Mouse (Mus musculus): Measurements from ENCODE around the gene Gja8.

Gene Gja8

DNA sequence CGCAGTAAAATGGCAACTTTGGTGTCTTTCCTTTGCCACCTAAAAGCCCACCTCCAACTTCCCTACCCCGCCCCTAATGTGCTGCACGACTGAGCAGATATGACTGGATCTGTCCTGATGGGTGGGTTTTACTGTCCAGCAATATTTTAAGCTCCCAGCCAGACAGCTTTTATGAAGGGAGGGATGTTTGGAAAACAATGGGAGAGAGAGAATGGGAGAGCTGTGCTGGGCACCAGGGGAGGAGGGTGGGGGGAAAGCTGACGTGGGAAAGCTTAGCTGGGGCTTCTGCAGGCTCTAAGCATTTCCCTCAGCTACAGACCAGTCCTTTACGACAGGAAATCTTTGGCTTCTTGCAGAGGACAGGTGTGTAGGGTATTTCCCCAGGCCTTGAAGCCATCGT is at the start of gene Gja8:
Gene Gja8 (minus strand): TSS at position 101 of the 400 bp plus-strand sequence.
- no peak for DNase-seq (ENCODE audit: low read depth, low spot score)

- DNase-seq (ENCODE audit: low read depth, low spot score) = no peak
Measured at GRCm38 (mm10) chr3:96974467-96974866, 48.6 kb upstream of the Gja8 start.

DNA sequence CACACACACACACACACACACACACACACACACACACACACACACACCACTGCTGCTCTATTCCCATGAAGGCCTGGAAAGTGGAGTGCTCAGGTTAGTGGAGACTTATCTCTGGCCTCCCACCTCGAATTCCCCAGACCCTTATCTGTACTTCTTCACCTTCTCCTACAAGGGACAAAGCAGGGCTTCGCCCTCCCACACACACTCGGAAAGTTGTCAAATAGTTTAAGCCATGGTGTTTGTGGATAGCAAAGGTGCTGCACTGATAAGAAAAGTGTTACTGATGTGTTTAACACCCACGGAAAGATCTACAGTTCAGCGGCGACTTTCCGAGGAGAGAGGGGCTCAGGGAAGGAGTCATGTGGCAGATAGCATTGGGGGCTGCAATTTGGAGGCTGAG is 45.2 kb upstream of the Gja8 start:
- no peak for DNase-seq (ENCODE audit: low read depth, low spot score)

DNA sequence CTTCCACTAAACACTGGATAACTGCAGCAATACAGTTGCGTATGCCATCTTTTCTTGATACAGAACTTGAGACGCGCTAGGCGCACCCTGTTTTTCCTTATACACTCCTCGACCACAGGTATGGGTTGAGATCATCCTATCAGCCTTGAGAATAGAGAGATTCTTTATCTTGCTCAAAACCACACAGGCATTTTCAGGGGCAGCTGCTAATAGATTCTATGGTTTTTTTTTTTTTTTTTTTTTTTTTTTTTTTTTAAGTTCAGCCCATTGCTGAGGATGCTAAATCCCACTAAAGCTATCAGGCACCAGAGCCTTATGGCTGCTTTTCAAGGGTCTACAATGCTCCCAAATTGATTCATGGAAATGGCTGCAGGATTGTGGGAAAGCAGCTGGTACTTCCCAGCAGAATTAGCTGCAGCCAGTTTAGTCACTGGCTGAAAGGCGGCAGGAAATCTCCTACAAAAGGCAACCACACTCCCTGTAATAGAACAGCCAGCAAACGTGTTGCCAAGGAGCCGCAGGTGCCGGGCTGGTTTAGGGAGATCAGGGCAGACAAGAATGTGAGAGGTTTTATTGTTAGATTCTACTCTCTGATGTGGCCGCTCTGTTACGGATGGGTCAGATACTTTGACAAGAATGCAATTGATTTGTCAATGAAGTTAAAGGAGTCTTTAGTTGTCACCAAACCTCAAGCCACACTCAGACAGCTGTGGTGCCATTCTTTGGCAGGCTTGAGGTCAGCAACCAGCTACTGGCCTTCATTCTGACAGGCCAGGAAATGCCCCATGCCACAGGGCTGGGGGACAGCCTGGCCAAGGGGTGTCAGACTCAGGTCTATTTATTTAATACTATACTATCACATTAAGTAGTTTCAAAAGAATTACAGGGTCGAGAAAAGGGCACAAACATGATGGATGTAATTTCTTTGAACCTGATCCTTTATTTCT is 37.5 kb upstream of the Gja8 start:
- no peak for DNase-seq (ENCODE audit: low read depth, low spot score)

DNA sequence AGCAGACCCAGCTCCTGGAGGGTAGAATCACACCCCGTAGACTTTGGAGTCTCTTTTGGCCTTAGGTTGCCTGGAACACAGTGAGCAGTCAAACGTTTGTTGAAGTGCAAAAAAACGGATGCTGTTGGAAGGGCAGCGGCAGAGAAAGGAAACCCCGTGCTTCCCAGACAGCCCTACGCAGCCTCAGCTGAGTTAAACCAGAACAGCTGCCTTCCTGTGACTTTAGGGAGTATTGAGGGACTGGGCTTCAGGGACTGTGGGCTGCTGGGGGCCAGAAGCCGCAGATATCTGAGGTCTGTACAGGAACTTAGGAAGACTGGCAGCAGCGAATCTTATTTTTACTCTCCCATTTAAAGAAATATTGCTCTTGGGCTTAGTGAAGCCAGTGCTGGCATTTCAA is 34.8 kb upstream of the Gja8 start:
- DNase-seq (ENCODE audit: low read depth, low spot score) = no peak

- no peak for DNase-seq (ENCODE audit: low read depth, low spot score)
Measured at GRCm38 (mm10) chr3:96953489-96954233, 27.8 kb upstream of the Gja8 start.

DNA sequence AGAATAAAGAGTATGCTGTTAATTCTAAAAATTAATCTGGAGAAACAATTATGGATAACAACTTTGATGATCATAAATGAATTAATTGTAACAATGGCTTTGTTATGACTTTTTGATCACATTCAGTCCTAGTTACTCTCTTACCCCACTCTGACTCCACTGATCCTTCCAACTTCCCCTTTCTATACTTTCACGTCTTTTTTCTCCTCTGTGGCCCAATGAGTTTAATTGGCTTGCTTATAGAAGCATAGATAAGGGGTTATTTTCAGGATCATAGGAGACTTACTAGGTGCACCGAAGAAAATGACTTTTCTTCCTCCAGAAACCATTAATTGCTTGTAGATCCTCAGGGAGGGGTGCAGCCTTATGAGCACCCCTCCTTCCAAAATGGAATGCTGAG is 16.9 kb upstream of the Gja8 start:
- DNase-seq (ENCODE audit: low read depth, low spot score) = no peak

DNA sequence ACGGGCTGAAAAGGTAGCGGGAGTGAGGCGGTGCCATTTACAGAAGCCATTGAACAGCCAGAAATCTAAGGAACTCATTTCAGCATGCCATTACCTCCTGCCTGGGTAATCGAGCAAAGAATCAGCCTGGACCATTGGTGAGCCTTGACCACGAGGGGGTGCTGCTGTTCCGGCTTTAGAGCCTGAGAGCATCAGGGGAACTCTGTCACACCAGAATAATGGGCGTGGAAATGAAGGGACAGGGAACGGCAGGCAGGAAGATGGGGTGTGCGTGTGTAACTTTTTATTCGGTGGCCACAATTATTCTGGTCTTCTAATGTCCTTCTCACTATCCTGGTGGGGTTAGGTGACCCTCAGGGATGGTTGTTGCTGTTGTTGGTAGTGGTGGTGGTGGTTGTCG is 12.9 kb upstream of the Gja8 start:
- no peak for DNase-seq (ENCODE audit: low read depth, low spot score)

GRCm38 (mm10) chr3:96937606-96938005 is 11.8 kb upstream of the Gja8 start:
- DNase-seq (ENCODE audit: low read depth, low spot score) = no peak

GRCm38 (mm10) chr3:96936241-96936640 is 10.4 kb upstream of the Gja8 start:
- DNase-seq (ENCODE audit: low read depth, low spot score) = peak; percentile 12

DNA sequence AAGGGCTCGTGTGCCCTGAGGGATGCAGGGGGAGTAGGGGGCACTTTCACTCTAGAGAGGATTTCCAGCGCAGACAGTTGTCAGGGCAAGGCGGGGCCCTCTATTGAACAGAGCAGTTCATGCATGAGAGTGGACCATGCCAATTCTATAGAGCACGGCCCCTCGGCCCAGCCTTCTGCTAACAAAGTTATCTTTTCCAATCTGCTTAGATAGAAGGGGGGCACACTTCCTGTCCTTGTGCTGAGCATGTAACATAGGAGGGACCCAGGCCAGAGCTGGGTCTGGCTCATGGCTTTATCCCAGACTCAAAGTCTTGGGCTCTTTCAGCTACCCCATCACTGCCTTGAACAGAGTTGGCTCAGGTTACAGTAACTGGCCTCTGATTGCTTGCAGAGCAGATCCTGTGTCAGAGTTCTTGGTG is 5.5 kb upstream of the Gja8 start:
- DNase-seq (ENCODE audit: low read depth, low spot score) = no peak

DNA sequence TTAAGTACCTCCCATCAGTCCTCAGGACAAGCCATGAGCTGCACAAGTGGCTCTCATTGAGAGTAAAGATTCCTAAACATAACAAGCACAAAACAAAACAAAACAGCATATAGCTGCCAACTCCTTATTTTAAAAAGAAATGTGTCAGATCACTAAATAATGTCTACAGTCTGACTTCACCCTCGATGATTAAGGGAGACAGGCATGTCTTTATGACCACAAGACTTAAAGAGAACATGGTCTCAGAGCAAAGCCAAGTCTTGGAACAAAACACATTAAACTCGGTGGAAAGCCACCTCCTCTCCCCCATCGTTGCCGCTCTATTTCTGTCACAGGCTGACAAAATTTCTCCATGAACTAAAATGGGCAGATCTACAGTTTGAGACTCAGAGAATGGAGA is 1.2 kb downstream of the Gja8 start:
- DNase-seq (ENCODE audit: low read depth, low spot score) = no peak

DNA sequence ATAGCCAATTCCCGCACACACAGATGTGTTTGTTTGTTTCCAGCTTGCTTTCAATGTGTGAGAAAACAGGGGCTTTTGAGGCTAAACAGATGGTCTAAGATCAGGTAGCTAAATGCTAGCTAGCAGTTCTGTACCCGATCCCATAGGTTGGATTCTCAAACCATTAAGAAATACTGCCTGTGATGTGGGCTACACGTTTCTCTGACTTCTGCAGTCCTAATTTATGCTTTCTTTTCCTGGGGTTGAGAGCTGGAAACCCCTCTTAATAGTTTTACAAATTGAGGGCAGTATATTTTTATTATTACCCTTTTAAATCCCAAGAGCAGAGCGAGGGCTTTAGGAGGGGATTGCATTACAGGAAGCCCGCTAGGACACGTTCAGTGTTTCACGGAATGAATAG is 4.8 kb downstream of the Gja8 start:
- no peak for DNase-seq (ENCODE audit: low read depth, low spot score)

DNA sequence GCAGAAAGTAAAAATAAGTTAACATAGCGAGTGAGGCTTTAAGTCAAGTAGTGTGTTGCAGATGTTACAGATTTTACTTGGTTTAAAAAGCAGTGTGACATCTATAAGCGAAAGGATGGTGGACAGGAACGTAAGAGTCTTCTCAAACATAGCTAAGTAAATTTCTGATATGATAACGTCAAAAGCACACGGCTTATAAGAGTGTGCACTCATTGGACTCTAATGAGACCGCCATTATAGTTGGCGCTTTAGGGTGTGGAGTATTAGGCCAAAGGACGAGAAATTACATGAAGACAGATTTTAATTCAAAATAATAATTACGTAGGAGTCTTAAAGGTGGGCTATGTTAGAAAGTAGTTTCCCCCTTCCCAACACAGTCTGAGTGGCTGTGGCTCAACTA is 20.2 kb downstream of the Gja8 start:
- DNase-seq (ENCODE audit: low read depth, low spot score) = no peak

GRCm38 (mm10) chr3:96904851-96905541 is 20.8 kb downstream of the Gja8 start, which contains the start of gene Gpr89:
Gpr89 (minus strand) TSS chr3:96905346.
- peak; percentile 86 for DNase-seq (ENCODE audit: low read depth, low spot score)

- DNase-seq (ENCODE audit: low read depth, low spot score) = peak; percentile 11
Measured at GRCm38 (mm10) chr3:96904393-96904792, 21.4 kb downstream of the Gja8 start, which contains the start of gene Gja5. Gja5 (plus strand) TSS chr3:96904693.

- no peak for DNase-seq (ENCODE audit: low read depth, low spot score)
Measured at GRCm38 (mm10) chr3:96902336-96902999, 23.4 kb downstream of the Gja8 start.

DNA sequence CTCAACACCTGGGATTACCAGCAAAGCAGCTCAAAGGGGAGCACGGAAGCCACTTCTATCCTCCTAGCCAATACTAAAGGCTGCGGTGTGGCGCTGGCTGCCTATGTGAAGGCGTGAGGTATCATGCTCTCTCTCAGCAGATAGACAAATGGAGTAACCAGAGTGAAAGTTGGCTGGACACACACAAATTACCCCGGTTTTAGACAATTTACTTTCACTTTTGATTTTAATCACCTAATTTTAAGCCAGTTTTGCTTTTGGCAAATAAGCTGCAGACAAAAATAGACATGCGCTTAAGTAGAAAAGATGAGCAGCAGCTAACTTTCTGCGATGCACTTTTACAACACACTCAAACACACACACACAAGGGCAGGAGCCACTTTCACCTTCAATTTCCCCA is 42.1 kb downstream of the Gja8 start:
- no peak for DNase-seq (ENCODE audit: low read depth, low spot score)

- no peak for DNase-seq (ENCODE audit: low read depth, low spot score)
Measured at GRCm38 (mm10) chr3:96882061-96882849, 43.6 kb downstream of the Gja8 start.

- no peak for DNase-seq (ENCODE audit: low read depth, low spot score)
Measured at GRCm38 (mm10) chr3:96881557-96881956, 44.3 kb downstream of the Gja8 start.

DNA sequence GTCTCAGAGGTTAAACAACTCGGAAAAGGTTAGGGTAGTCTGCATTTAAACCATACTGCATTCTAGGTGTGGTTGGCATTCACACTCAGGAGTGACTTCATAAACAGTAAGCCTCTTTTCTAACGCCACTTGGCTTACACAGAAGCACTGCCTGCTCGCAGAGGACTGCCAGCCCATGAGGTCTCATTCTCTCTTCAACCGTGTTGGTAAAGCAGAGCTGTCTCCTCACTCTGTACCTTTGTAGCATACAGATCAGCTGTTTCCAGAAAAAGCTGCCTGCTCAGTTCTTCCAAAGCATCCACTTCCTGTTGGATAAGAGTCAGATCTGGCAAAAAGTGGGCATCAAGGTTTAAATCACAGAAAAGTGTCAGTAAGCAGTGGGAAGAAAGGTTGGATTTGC is 45.4 kb downstream of the Gja8 start:
- no peak for DNase-seq (ENCODE audit: low read depth, low spot score)

All from c-Kit-negative CD71-positive TER-119-positive erythroid progenitor cells, embryonic 14.5 days (primary cell).